Mouse (Mus musculus): ENCODE measurements around the gene Dnaja2.

DNA sequence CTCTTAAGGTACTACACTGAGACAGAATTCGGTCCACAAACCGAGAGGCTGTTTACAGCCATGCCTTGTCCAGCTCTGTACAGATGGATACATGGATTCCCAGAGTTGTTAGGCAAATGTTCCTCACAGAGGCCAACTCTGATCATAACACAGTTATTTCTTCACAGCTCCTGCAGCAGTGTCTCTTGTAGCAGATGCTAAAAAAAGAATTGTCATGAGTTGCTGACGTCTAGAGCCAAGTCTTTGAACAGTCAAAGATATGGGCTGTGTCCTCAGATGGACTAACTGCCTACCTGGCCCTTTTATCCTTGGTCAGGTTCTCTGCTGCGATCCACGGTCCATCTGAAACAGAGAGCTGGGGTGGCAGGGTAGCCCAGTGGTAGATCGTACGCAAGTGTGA is 31.1 kb downstream of the Dnaja2 start:
- TF ChIP-seq CTCF (IDR thresholded peaks at IDR 0.05; ENCODE audit: low read depth) (no peak), EP300 (IDR thresholded peaks at IDR 0.05; ENCODE audit: low read depth) (peak; percentile 70; the same call in 1 of the 2 replicates)

Data from heart, postnatal 0 days (tissue).